ENCODE assay signal across 12 mouse cellular contexts in genomic region chr16:94885062-94885461, GRCm38 (mm10).
A peak's percentile ranks its signal among the peaks of the same experiment; 100 is the strongest.
DNase-seq lines count a peak whose midpoint lies in the region; ATAC-seq and TF ChIP-seq lines count a peak whose summit lies in the region.
"Had no signal": no experiment of that assay in that cellular context is flagged by ENCODE, and none has a peak within 500 bp of the region (broad histone marks: within the 10 kb centered on the region; RNA-seq: fewer than 3 reads in every experiment).

No protein-coding gene starts in this region.

- WGBS in hindbrain, postnatal 0 days, result 70% methylated on average over 7 of the region's 7 CpGs
- 88% methylated on average over 7 of the region's 7 CpGs for WGBS in hindbrain, embryonic 10.5 days

- 0 out of 2 replicates have a peak, but pooled peaks cover under 1% of the 10 kb centered on the region for H3K4me1 ChIP-seq in hindbrain, postnatal 0 days (ENCODE audit: insufficient read depth, low read length)
- H3K4me1 ChIP-seq in hindbrain, embryonic 10.5 days (replicated peaks), result peaks cover 9% of the 10 kb centered on the region; the same call in 1 of the 2 replicates
- H3K4me1 ChIP-seq: neural tube, embryonic 12.5 days; stomach, embryonic 15.5 days had no signal

- DNase-seq in hindbrain, postnatal 0 days (ENCODE audit: low spot score), result peak; percentile 54
- no peak for DNase-seq in hindbrain, embryonic 10.5 days (ENCODE audit: low spot score)
- peak; percentile 46 for DNase-seq in cerebellum, adult 8-10 months
- peak; percentile 75 to 89 for DNase-seq in layer of hippocampus, adult 18-20 months (ENCODE audit: low spot score in 2 of 2)
- peak; percentile 76 to 89 for DNase-seq in right cerebral cortex, postnatal 10 days (ENCODE audit: low spot score in 2 of 2)
- no peak for DNase-seq in heart, postnatal 10 days
- no peak for DNase-seq in urinary bladder, adult 18-20 months (ENCODE audit: low spot score in 2 of 2)
- DNase-seq: kidney, postnatal 14 days; thymus, postnatal 25 days had no signal

- H3K4me2 ChIP-seq in hindbrain, postnatal 0 days (ENCODE audit: low read depth, low read length), result no peak overlapping the region
- H3K4me2 ChIP-seq: neural tube, embryonic 12.5 days; stomach, embryonic 15.5 days had no signal

- H3K27me3 ChIP-seq in hindbrain, postnatal 0 days (ENCODE audit: insufficient read depth, low read length), result no peaks in the 10 kb centered on the region
- no peaks in the 10 kb centered on the region for H3K27me3 ChIP-seq in hindbrain, embryonic 10.5 days (ENCODE audit: insufficient read depth, poor library complexity, severe bottlenecking)
- H3K27me3 ChIP-seq: neural tube, embryonic 12.5 days; stomach, embryonic 15.5 days had no signal

- no peaks in the 10 kb centered on the region for H3K9me3 ChIP-seq in hindbrain, postnatal 0 days (ENCODE audit: low read length)
- no peaks in the 10 kb centered on the region for H3K9me3 ChIP-seq in hindbrain, embryonic 10.5 days
- H3K9me3 ChIP-seq: neural tube, embryonic 12.5 days; stomach, embryonic 15.5 days had no signal

- no peak for TF ChIP-seq CTCF in hindbrain, postnatal 0 days (IDR thresholded peaks at IDR 0.05; ENCODE audit: low read depth)

- intact Hi-C loops in heart, postnatal 10 days (cut with DNase I), result no loop called here

- no peak overlapping the region for H3K27ac ChIP-seq in hindbrain, postnatal 0 days
- no peak overlapping the region for H3K27ac ChIP-seq in hindbrain, embryonic 10.5 days
- H3K27ac ChIP-seq: neural tube, embryonic 12.5 days; stomach, embryonic 15.5 days had no signal

- H3K9ac ChIP-seq in hindbrain, postnatal 0 days (replicated peaks; ENCODE audit: low read length), result no peak overlapping the region
- H3K9ac ChIP-seq: neural tube, embryonic 12.5 days; stomach, embryonic 15.5 days had no signal

- H3K36me3 ChIP-seq in hindbrain, postnatal 0 days (ENCODE audit: insufficient read depth, low read length), result no peaks in the 10 kb centered on the region
- H3K36me3 ChIP-seq in hindbrain, embryonic 10.5 days, result no peaks in the 10 kb centered on the region
- H3K36me3 ChIP-seq: neural tube, embryonic 12.5 days; stomach, embryonic 15.5 days had no signal

- peak; percentile 18; the same call in 1 of the 2 replicates for ATAC-seq in hindbrain, postnatal 0 days
- ATAC-seq in CD4-positive, CD25-positive, alpha-beta regulatory T cell, adult 4 months, result no peak

- H3K4me3 ChIP-seq in hindbrain, postnatal 0 days (ENCODE audit: low read length), result no peak overlapping the region
- no peak overlapping the region for H3K4me3 ChIP-seq in hindbrain, embryonic 10.5 days
- H3K4me3 ChIP-seq: neural tube, embryonic 12.5 days; stomach, embryonic 15.5 days had no signal

Comparison
In these comparisons a context has a peak if more than half of its experiments do, and no peak if none do; other contexts are left out.
1. DNase-seq: peak in hindbrain, postnatal 0 days (single experiment), cerebellum, adult 8-10 months (single experiment), layer of hippocampus, adult 18-20 months (2 of 2) and right cerebral cortex, postnatal 10 days (2 of 2); none in hindbrain, embryonic 10.5 days (single experiment), heart, postnatal 10 days (0 of 2) and urinary bladder, adult 18-20 months (0 of 2).